Mouse (Mus musculus) v-Abl transformed pro-B cells (cell line): ENCODE measurements around the gene Ciz1.
"Not testable (repeated sequence)": the region's sequence is repeated elsewhere in the genome, so short reads cannot be mapped to it uniquely, and the experiment has no call there.

Experiments used
- in situ Hi-C, 2 experiments: fragments of 400-800 bp; cut with MboI; formaldehyde crosslinking; loops; one replicate each; pipeline ENCODE4 v1.15.1; 2025; ENCODE audit not compliant: unreplicated experiment in 2 of 2

Ciz1 gene

GRCm38 (mm10) chr2:32344056-32344455 is 8.1 kb upstream of the Ciz1 start:
- in situ Hi-C loops, result no loop called here

GRCm38 (mm10) chr2:32344598-32345321 is 7.4 kb upstream of the Ciz1 start:
- in situ Hi-C loops, result loop anchor here in 1 of 2 experiments (5.0 kb wide), 1 partner anchor 37 kb away; no protein-coding TSS in a partner anchor

- in situ Hi-C loops, result loop anchor here in 1 of 2 experiments (5.0 kb wide), 1 partner anchor 40 kb away; no protein-coding TSS in a partner anchor
These were observed 5.1 kb upstream of the Ciz1 start for GRCm38 (mm10) chr2:32347019-32347418.

- in situ Hi-C loops, result loop anchor here in 1 of 2 experiments (5.0 kb wide), 1 partner anchor 41 kb away; no protein-coding TSS in a partner anchor
These were observed 3.8 kb upstream of the Ciz1 start for GRCm38 (mm10) chr2:32348311-32348710.

GRCm38 (mm10) chr2:32349625-32350255 is 2.4 kb upstream of the Ciz1 start:
- in situ Hi-C loops, result loop anchor here in 1 of 2 experiments (5.0 kb wide), 1 partner anchor 42 kb away; no protein-coding TSS in a partner anchor

GRCm38 (mm10) chr2:32350471-32351051 is 1.6 kb upstream of the Ciz1 start:
- in situ Hi-C loops, result no loop called here

- in situ Hi-C loops, result no loop called here
These were observed 611 bp upstream of the Ciz1 start for GRCm38 (mm10) chr2:32351471-32351961.

- in situ Hi-C loops, result no loop called here
These were observed 948 bp downstream of the Ciz1 start, which contains the start of gene Dnm1 for GRCm38 (mm10) chr2:32353007-32353542. Gene Dnm1, minus strand, starts transcription at chr2:32353338.

GRCm38 (mm10) chr2:32353836-32354235 is 1.7 kb downstream of the Ciz1 start:
- in situ Hi-C loops, result no loop called here

GRCm38 (mm10) chr2:32354336-32354895 is 2.3 kb downstream of the Ciz1 start:
- in situ Hi-C loops, result no loop called here

- in situ Hi-C loops, result no loop called here
These were observed 4.1 kb downstream of the Ciz1 start for GRCm38 (mm10) chr2:32356216-32356615.

GRCm38 (mm10) chr2:32357710-32358109 is 5.6 kb downstream of the Ciz1 start:
- in situ Hi-C loops, result no loop called here

GRCm38 (mm10) chr2:32358381-32358780 is 6.3 kb downstream of the Ciz1 start:
- in situ Hi-C loops, result no loop called here

GRCm38 (mm10) chr2:32360741-32361140 is 8.6 kb downstream of the Ciz1 start:
- in situ Hi-C loops, result no loop called here

GRCm38 (mm10) chr2:32361437-32361836 is 9.3 kb downstream of the Ciz1 start:
- in situ Hi-C loops, result no loop called here

GRCm38 (mm10) chr2:32362274-32362673 is 10.1 kb downstream of the Ciz1 start:
- in situ Hi-C loops, result not testable (repeated sequence)

- in situ Hi-C loops, result no loop called here
These were observed 10.8 kb downstream of the Ciz1 start for GRCm38 (mm10) chr2:32362817-32363340.

GRCm38 (mm10) chr2:32363376-32364106 is 11.4 kb downstream of the Ciz1 start:
- in situ Hi-C loops, result no loop called here

GRCm38 (mm10) chr2:32364121-32364520 is 12.0 kb downstream of the Ciz1 start:
- in situ Hi-C loops, result no loop called here

GRCm38 (mm10) chr2:32367315-32367714 is 15.2 kb downstream of the Ciz1 start:
- in situ Hi-C loops, result no loop called here
